Mouse (Mus musculus) embryonic facial prominence, embryonic 15.5 days (tissue): ENCODE measurements around the gene Tspan12. TPM values are rescaled to one million over a fixed set of nuclear protein-coding genes. Genes with fewer than 3 reads are reported as not detected.
"Not testable (repeated sequence)": the region's sequence is repeated elsewhere in the genome, so short reads cannot be mapped to it uniquely, and the experiment has no call there.

ENCODE experiments used
- ATAC-seq: fragments of 200-750 bp; cut with Nextera tagmentation; 2 replicates; pipeline ENCODE4 v1.8.0; 2017; ENCODE audit warnings: low read depth, moderate TSS enrichment; ENCODE audit not compliant: insufficient number of reproducible peaks, low FRiP score, low TSS enrichment
- H3K27ac ChIP-seq: fragments of 300-500 bp; sonication (generic); replicated peaks from 2 replicates; pipeline ENCODE4 v1.5.1; 2015; ENCODE audit warnings: mild to moderate bottlenecking, inconsistent platforms
- H3K27me3 ChIP-seq: fragments of 300-500 bp; sonication (generic); 2 replicates; pipeline ENCODE4 v1.6.1; 2015; ENCODE audit warnings: inconsistent platforms
- H3K36me3 ChIP-seq: fragments of 300-500 bp; sonication (generic); 2 replicates; pipeline ENCODE4 v1.6.1; 2015; ENCODE audit warnings: mild to moderate bottlenecking, inconsistent platforms
- H3K4me1 ChIP-seq: fragments of 300-500 bp; sonication (generic); 2 replicates; pipeline ENCODE4 v1.6.1; 2015; ENCODE audit warnings: inconsistent platforms
- H3K4me2 ChIP-seq: fragments of 300-500 bp; sonication (generic); replicated peaks from 2 replicates; pipeline ENCODE4 v1.6.1; 2015; ENCODE audit warnings: mild to moderate bottlenecking, inconsistent platforms
- H3K4me3 ChIP-seq: fragments of 300-500 bp; sonication (generic); replicated peaks from 2 replicates; pipeline ENCODE4 v1.5.1; 2015; ENCODE audit warnings: mild to moderate bottlenecking, inconsistent platforms
- H3K9ac ChIP-seq: fragments of 300-500 bp; sonication (generic); 2 replicates; pipeline ENCODE4 v1.6.1; 2015; ENCODE audit warnings: inconsistent platforms
- H3K9me3 ChIP-seq: fragments of 300-500 bp; sonication (generic); replicated peaks from 2 replicates; pipeline ENCODE4 v1.6.1; 2016; ENCODE audit warnings: inconsistent platforms
- WGBS: fragments of 180-500 bp; shearing (Covaris S2); methylation state at CpG from one replicate; pipeline ENCODE4 v1.1.7; 2015; 5-methylcytosine and 5-hydroxymethylcytosine counted together
- polyA plus RNA-seq: library from polyadenylated mRNA; unstranded; fragments of >200 nt; fragmentation: Nextera tagmentation; extraction: Ambion mirVana; gene quantifications from 2 replicates; pipeline ENCODE4 v1.2.1, GENCODE M21; 2015

Gene Tspan12
- polyA plus RNA-seq, 1 experiment from 2014 or later: 38.3 TPM

- WGBS: 81% methylated on average over 5 of the region's 5 CpGs
- ATAC-seq: no peak
Observed at GRCm38 (mm10) chr6:21795410-21795809, 56.9 kb downstream of the Tspan12 start.

GRCm38 (mm10) chr6:21795072-21795407 is 57.3 kb downstream of the Tspan12 start:
- no peak overlapping the region for H3K9ac ChIP-seq
- 4% methylated on average over 7 of the region's 7 CpGs for WGBS
- H3K4me1 ChIP-seq: no peaks in the 10 kb centered on the region
- H3K4me2 ChIP-seq: no peak overlapping the region
- H3K27me3 ChIP-seq: no peaks in the 10 kb centered on the region
- no peaks in the 10 kb centered on the region for H3K36me3 ChIP-seq
- no peak overlapping the region for H3K27ac ChIP-seq
- ATAC-seq: no peak
- no peak overlapping the region for H3K4me3 ChIP-seq
- H3K9me3 ChIP-seq: no peaks in the 10 kb centered on the region

More at GRCm38 (mm10) chr6:21795410-21795809, 56.9 kb downstream of the Tspan12 start:
- H3K27ac ChIP-seq: no peak overlapping the region
- H3K36me3 ChIP-seq: no peaks in the 10 kb centered on the region
- H3K4me1 ChIP-seq: no peaks in the 10 kb centered on the region
- no peak overlapping the region for H3K4me2 ChIP-seq
- H3K9ac ChIP-seq: no peak overlapping the region
- no peaks in the 10 kb centered on the region for H3K9me3 ChIP-seq
- no peak overlapping the region for H3K4me3 ChIP-seq
- no peaks in the 10 kb centered on the region for H3K27me3 ChIP-seq

- H3K4me1 ChIP-seq: no peaks in the 10 kb centered on the region
- H3K4me3 ChIP-seq: no peak overlapping the region
- no peak overlapping the region for H3K9ac ChIP-seq
- no peak overlapping the region for H3K4me2 ChIP-seq
- no peaks in the 10 kb centered on the region for H3K36me3 ChIP-seq
- no peak overlapping the region for H3K27ac ChIP-seq
- ATAC-seq: no peak
- WGBS: 77% methylated on average over 11 of the region's 11 CpGs
- no peaks in the 10 kb centered on the region for H3K9me3 ChIP-seq
- no peaks in the 10 kb centered on the region for H3K27me3 ChIP-seq
Observed at GRCm38 (mm10) chr6:21794337-21795071, 57.8 kb downstream of the Tspan12 start.

- no peaks in the 10 kb centered on the region for H3K9me3 ChIP-seq
- H3K4me2 ChIP-seq: no peak overlapping the region
- no peaks in the 10 kb centered on the region for H3K4me1 ChIP-seq
- H3K4me3 ChIP-seq: no peak overlapping the region
- no peak overlapping the region for H3K27ac ChIP-seq
- no peaks in the 10 kb centered on the region for H3K36me3 ChIP-seq
- WGBS: 83% methylated on average over 7 of the region's 7 CpGs
- no peak overlapping the region for H3K9ac ChIP-seq
- ATAC-seq: no peak
- no peaks in the 10 kb centered on the region for H3K27me3 ChIP-seq
Observed at GRCm38 (mm10) chr6:21791307-21791706, 61.0 kb downstream of the Tspan12 start.

GRCm38 (mm10) chr6:21790550-21791086 is 61.7 kb downstream of the Tspan12 start:
- 84% methylated on average over 4 of the region's 4 CpGs for WGBS
- Histone ChIP-seq H3K9me3 (no peaks in the 10 kb centered on the region), H3K27ac (no peak overlapping the region), H3K4me2 (no peak overlapping the region), H3K36me3 (no peaks in the 10 kb centered on the region), H3K4me3 (no peak overlapping the region), H3K9ac (no peak overlapping the region), H3K27me3 (no peaks in the 10 kb centered on the region), H3K4me1 (no peaks in the 10 kb centered on the region)
- no peak for ATAC-seq

- Histone ChIP-seq H3K4me3 (no peak overlapping the region), H3K9me3 (no peaks in the 10 kb centered on the region), H3K36me3 (no peaks in the 10 kb centered on the region), H3K4me1 (no peaks in the 10 kb centered on the region), H3K4me2 (no peak overlapping the region), H3K27ac (no peak overlapping the region), H3K9ac (no peak overlapping the region), H3K27me3 (no peaks in the 10 kb centered on the region)
- 49% methylated on average over 2 of the region's 2 CpGs for WGBS
- no peak for ATAC-seq
Observed at GRCm38 (mm10) chr6:21790036-21790435, 62.3 kb downstream of the Tspan12 start.

GRCm38 (mm10) chr6:21789582-21789981 is 62.7 kb downstream of the Tspan12 start:
- not testable (repeated sequence) for H3K27ac ChIP-seq, H3K9me3 ChIP-seq
- WGBS: 63% methylated on average over 1 of the region's 1 CpGs

GRCm38 (mm10) chr6:21787757-21788156 is 64.6 kb downstream of the Tspan12 start:
- no peaks in the 10 kb centered on the region for H3K4me1 ChIP-seq
- no peaks in the 10 kb centered on the region for H3K27me3 ChIP-seq
- H3K36me3 ChIP-seq: no peaks in the 10 kb centered on the region
- H3K9me3 ChIP-seq: no peaks in the 10 kb centered on the region
- no peak overlapping the region for H3K9ac ChIP-seq
- no peak overlapping the region for H3K4me3 ChIP-seq
- ATAC-seq: no peak
- H3K27ac ChIP-seq: no peak overlapping the region
- WGBS: 66% methylated on average over 11 of the region's 11 CpGs
- H3K4me2 ChIP-seq: no peak overlapping the region

More at GRCm38 (mm10) chr6:21789582-21789981, 62.7 kb downstream of the Tspan12 start:
- not testable (repeated sequence) for H3K27me3 ChIP-seq, H3K9ac ChIP-seq, ATAC-seq, H3K4me1 ChIP-seq, H3K4me3 ChIP-seq, H3K36me3 ChIP-seq, H3K4me2 ChIP-seq

- 39% methylated on average over 6 of the region's 6 CpGs for WGBS
- no peak for ATAC-seq
- H3K4me2 ChIP-seq: no peak overlapping the region
- no peak overlapping the region for H3K27ac ChIP-seq
- H3K36me3 ChIP-seq: no peaks in the 10 kb centered on the region
- no peak overlapping the region for H3K4me3 ChIP-seq
- no peak overlapping the region for H3K9ac ChIP-seq
- no peaks in the 10 kb centered on the region for H3K9me3 ChIP-seq
- H3K4me1 ChIP-seq: no peaks in the 10 kb centered on the region
- no peaks in the 10 kb centered on the region for H3K27me3 ChIP-seq
Observed at GRCm38 (mm10) chr6:21787274-21787673, 65.0 kb downstream of the Tspan12 start.

GRCm38 (mm10) chr6:21774213-21774916 is 78.0 kb downstream of the Tspan12 start:
- no peaks in the 10 kb centered on the region for H3K36me3 ChIP-seq
- no peaks in the 10 kb centered on the region for H3K27me3 ChIP-seq
- 78% methylated on average over 7 of the region's 7 CpGs for WGBS
- H3K9me3 ChIP-seq: no peaks in the 10 kb centered on the region
- H3K27ac ChIP-seq: no peak overlapping the region
- H3K4me2 ChIP-seq: no peak overlapping the region
- ATAC-seq: no peak
- no peaks in the 10 kb centered on the region for H3K4me1 ChIP-seq
- H3K4me3 ChIP-seq: no peak overlapping the region
- no peak overlapping the region for H3K9ac ChIP-seq

GRCm38 (mm10) chr6:21769447-21769809 is 82.9 kb downstream of the Tspan12 start:
- H3K36me3 ChIP-seq: no peaks in the 10 kb centered on the region
- no peak overlapping the region for H3K4me3 ChIP-seq
- 95% methylated on average over 1 of the region's 1 CpGs for WGBS
- ATAC-seq: no peak
- no peaks in the 10 kb centered on the region for H3K27me3 ChIP-seq
- no peak overlapping the region for H3K9ac ChIP-seq
- H3K9me3 ChIP-seq: no peaks in the 10 kb centered on the region
- H3K4me2 ChIP-seq: no peak overlapping the region
- H3K27ac ChIP-seq: no peak overlapping the region
- H3K4me1 ChIP-seq: no peaks in the 10 kb centered on the region
